Mouse (Mus musculus) myocyte (in vitro differentiated cells): ENCODE results near the gene Cbarp. TPM values are rescaled to one million over a fixed set of nuclear protein-coding genes. Genes with fewer than 3 reads are reported as not detected.

ENCODE experiments used
- H3K27me3 ChIP-seq: one replicate; pipeline ENCODE4 v1.6.1; 2011; ENCODE audit not compliant: control insufficient read depth, insufficient read depth, insufficient read length
- H3K36me3 ChIP-seq: one replicate; pipeline ENCODE4 v1.6.1; 2011; ENCODE audit not compliant: control insufficient read depth, insufficient read depth
- H3K4me2 ChIP-seq: one replicate; pipeline ENCODE4 v1.6.1; 2011; ENCODE audit warnings: low read depth, control low read depth
- H3K4me3 ChIP-seq: one replicate; pipeline ENCODE4 v1.5.1; 2011; ENCODE audit warnings: mild to moderate bottlenecking, control low read depth, moderate library complexity
- H3K79me2 ChIP-seq: one replicate; pipeline ENCODE4 v1.6.1; 2011; ENCODE audit not compliant: control insufficient read depth, insufficient read depth
- H3ac ChIP-seq: one replicate; pipeline ENCODE4 v1.6.1; 2011; ENCODE audit not compliant: control insufficient read depth, insufficient read length
- CEBPB ChIP-seq: IDR thresholded peaks from 2 replicates; pipeline ENCODE4 v1.6.1; 2011; ENCODE audit warnings: mild to moderate bottlenecking, moderate library complexity; ENCODE audit not compliant: poor library complexity, insufficient read depth, severe bottlenecking
- E2F4 ChIP-seq: IDR thresholded peaks from one replicate; pipeline ENCODE4 v1.6.1; 2011; ENCODE audit warnings: mild to moderate bottlenecking, control low read depth, moderate library complexity; ENCODE audit not compliant: insufficient read depth
- MAX ChIP-seq: IDR thresholded peaks from one replicate; pipeline ENCODE4 v1.6.1; 2011; ENCODE audit warnings: low read depth, mild to moderate bottlenecking, control low read depth
- MYOD1 ChIP-seq, 3 experiments: IDR thresholded peaks; one replicate each; pipeline ENCODE4 v1.6.1; 2011; ENCODE audit warnings: control low read depth in 2 of 3, low read depth in 2 of 3, mild to moderate bottlenecking in 2 of 3, moderate library complexity in 1 of 3; ENCODE audit not compliant: insufficient read length in 2 of 3, control insufficient read depth in 1 of 3
- MYOG ChIP-seq, 3 experiments: IDR thresholded peaks; one replicate each; pipeline ENCODE4 v1.6.1; 2011; ENCODE audit warnings: control low read depth in 2 of 3, low read depth in 2 of 3, mild to moderate bottlenecking in 2 of 3; ENCODE audit not compliant: insufficient read length in 2 of 3, control insufficient read depth in 1 of 3, insufficient read depth in 1 of 3
- POLR2A ChIP-seq: IDR thresholded peaks from one replicate; pipeline ENCODE4 v1.6.1; 2011; ENCODE audit warnings: low read depth, mild to moderate bottlenecking, control low read depth, moderate library complexity; ENCODE audit not compliant: insufficient read length
- POLR2AphosphoS2 ChIP-seq: IDR thresholded peaks from one replicate; pipeline ENCODE4 v1.6.1; 2011; ENCODE audit warnings: low read depth, control low read depth; ENCODE audit not compliant: insufficient read length
- REST ChIP-seq: IDR thresholded peaks from one replicate; pipeline ENCODE4 v1.6.1; 2011; ENCODE audit warnings: mild to moderate bottlenecking, control low read depth, moderate library complexity; ENCODE audit not compliant: insufficient read depth, insufficient read length
- SRF ChIP-seq: IDR thresholded peaks from one replicate; pipeline ENCODE4 v1.6.1; 2011; ENCODE audit warnings: low read depth; ENCODE audit not compliant: control insufficient read depth, insufficient read length
- TCF12 ChIP-seq: IDR thresholded peaks from one replicate; pipeline ENCODE4 v1.6.1; 2011; ENCODE audit warnings: mild to moderate bottlenecking, control low read depth; ENCODE audit not compliant: poor library complexity, insufficient read depth, severe bottlenecking
- TCF3 ChIP-seq: IDR thresholded peaks from one replicate; pipeline ENCODE4 v1.6.1; 2011; ENCODE audit warnings: low read depth, control low read depth; ENCODE audit not compliant: insufficient read length
- USF1 ChIP-seq: IDR thresholded peaks from one replicate; pipeline ENCODE4 v1.6.1; 2011; ENCODE audit warnings: low read depth, mild to moderate bottlenecking, control low read depth, moderate library complexity
- polyA plus RNA-seq: library from polyadenylated mRNA; unstranded; fragments of >200 nt; fragmentation: generic; extraction: Trizol; gene quantifications from one replicate; pipeline ENCODE4 v1.2.1, GENCODE M21; 2012; ENCODE audit warnings: missing spikeins

The Cbarp gene
- polyA plus RNA-seq, 1 experiment, result 10.0 TPM

- TF ChIP-seq MYOD1 (IDR thresholded peaks at IDR 0.05; ENCODE audit: control insufficient read depth in 1 of 3, insufficient read length in 2 of 3, low read depth in 2 of 3) (no peak), SRF (no peak), CEBPB (no peak), POLR2A (no peak), MYOG (IDR thresholded peaks at IDR 0.05; ENCODE audit: control insufficient read depth in 1 of 3, insufficient read depth in 1 of 3, insufficient read length in 2 of 3, low read depth in 2 of 3) (no peak), REST (no peak), TCF3 (no peak), USF1 (no peak), POLR2AphosphoS2 (no peak), MAX (no peak)
- no peak within 1 kb of the TSS for H3ac ChIP-seq
- peaks cover 24% of the 10 kb centered on the region for H3K79me2 ChIP-seq
- peak within 1 kb of the TSS; percentile 67 for H3K4me3 ChIP-seq
- no peaks in the 10 kb centered on the region for H3K36me3 ChIP-seq
- no peaks in the 10 kb centered on the region for H3K27me3 ChIP-seq
- H3K4me2 ChIP-seq, result peak within 1 kb of the TSS; percentile 72
These were observed 35.2 kb downstream of the Cbarp start, which contains the start of gene Sbno2 for GRCm38 (mm10) chr10:80105460-80105859. TSS of gene Sbno2 (minus strand) at chr10:80105571.

GRCm38 (mm10) chr10:80104181-80104580, 36.5 kb downstream of the Cbarp start:
- H3ac ChIP-seq, result no peak overlapping the region
- no peaks in the 10 kb centered on the region for H3K27me3 ChIP-seq
- peak overlapping the region; percentile 67 for H3K4me3 ChIP-seq
- peak overlapping the region; percentile 72 for H3K4me2 ChIP-seq
- H3K79me2 ChIP-seq, result peaks cover 37% of the 10 kb centered on the region
- no peaks in the 10 kb centered on the region for H3K36me3 ChIP-seq
- TF ChIP-seq SRF (no peak), MYOD1 (IDR thresholded peaks at IDR 0.05; ENCODE audit: control insufficient read depth in 1 of 3, insufficient read length in 2 of 3, low read depth in 2 of 3) (no peak), E2F4 (no peak), TCF3 (no peak), TCF12 (no peak), MAX (no peak), REST (no peak), USF1 (no peak), CEBPB (no peak), POLR2AphosphoS2 (peak; percentile 55), POLR2A (peak; percentile 48), MYOG (IDR thresholded peaks at IDR 0.05; ENCODE audit: control insufficient read depth in 1 of 3, insufficient read depth in 1 of 3, insufficient read length in 2 of 3, low read depth in 2 of 3) (no peak)

GRCm38 (mm10) chr10:80103032-80103431, 37.6 kb downstream of the Cbarp start:
- TF ChIP-seq MYOG (IDR thresholded peaks at IDR 0.05; ENCODE audit: control insufficient read depth in 1 of 3, insufficient read depth in 1 of 3, insufficient read length in 2 of 3, low read depth in 2 of 3), result no peak
- no peak for TF ChIP-seq POLR2A
- no peak for TF ChIP-seq TCF12
- TF ChIP-seq E2F4, result no peak
- no peak for TF ChIP-seq SRF
- no peak for TF ChIP-seq MYOD1 (IDR thresholded peaks at IDR 0.05; ENCODE audit: control insufficient read depth in 1 of 3, insufficient read length in 2 of 3, low read depth in 2 of 3)
- TF ChIP-seq TCF3, result no peak
- no peak for TF ChIP-seq REST
- no peak for TF ChIP-seq POLR2AphosphoS2
- no peak for TF ChIP-seq MAX
- TF ChIP-seq CEBPB, result no peak
- no peak for TF ChIP-seq USF1
- Histone ChIP-seq H3K4me3 (peak overlapping the region; percentile 67), H3K27me3 (no peaks in the 10 kb centered on the region), H3ac (peak overlapping the region; percentile 82), H3K79me2 (peaks cover 48% of the 10 kb centered on the region), H3K36me3 (no peaks in the 10 kb centered on the region), H3K4me2 (peak overlapping the region; percentile 72)

GRCm38 (mm10) chr10:80102216-80102915, 38.3 kb downstream of the Cbarp start:
- H3K36me3 ChIP-seq, result no peaks in the 10 kb centered on the region
- TF ChIP-seq USF1 (no peak), REST (no peak), CEBPB (no peak), POLR2AphosphoS2 (peak; percentile 79), POLR2A (peak; percentile 78)
- H3K4me2 ChIP-seq, result peak overlapping the region; percentile 97
- peak overlapping the region; percentile 67 for H3K4me3 ChIP-seq
- no peaks in the 10 kb centered on the region for H3K27me3 ChIP-seq
- peak overlapping the region; percentile 82 for H3ac ChIP-seq
- peaks cover 55% of the 10 kb centered on the region for H3K79me2 ChIP-seq
